Mouse (Mus musculus): ENCODE results near the gene Fbxo11. TPM values are rescaled to one million over a fixed set of nuclear protein-coding genes. Genes with fewer than 3 reads are reported as not detected.

The Fbxo11 gene
- polyA plus RNA-seq, 1 experiment from 2014 or later, result 19.6 TPM

DNA sequence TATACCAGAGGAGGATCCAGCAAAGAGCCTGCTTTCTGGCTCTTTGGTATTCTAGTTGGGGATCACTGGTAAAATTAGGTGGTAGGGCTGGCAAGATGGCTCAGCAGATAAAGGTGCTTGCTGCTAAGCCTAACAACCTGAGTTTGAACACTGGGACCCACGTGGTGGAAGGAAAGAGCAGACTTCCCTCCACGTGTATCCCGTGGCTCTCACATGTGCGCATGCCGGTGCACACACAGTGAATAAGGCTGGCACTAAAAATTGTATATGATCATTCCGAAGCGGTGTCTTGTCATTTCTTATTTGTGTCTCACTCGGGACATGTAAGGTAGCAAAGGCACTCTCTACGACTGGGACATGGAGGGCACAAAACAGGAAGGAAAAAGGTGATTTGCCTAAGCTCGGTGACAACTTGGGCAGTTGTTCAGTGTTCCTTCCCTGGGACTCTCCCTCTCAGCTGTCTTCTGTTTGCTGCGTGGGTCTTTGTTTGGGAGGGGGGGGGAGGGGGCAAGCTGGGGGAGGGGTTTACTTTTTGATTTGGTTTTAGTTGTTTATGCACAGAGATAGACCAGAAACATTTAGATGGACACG lies 31.8 kb upstream of the Fbxo11 start:
- H3K4me3 ChIP-seq (replicated peaks), result no peak overlapping the region
- WGBS, result 75% methylated on average over 12 of the region's 12 CpGs
- no peaks in the 10 kb centered on the region for H3K27me3 ChIP-seq
- no peaks in the 10 kb centered on the region for H3K9me3 ChIP-seq (replicated peaks)
- H3K9ac ChIP-seq, result no peak overlapping the region
- H3K4me1 ChIP-seq, result no peaks in the 10 kb centered on the region
- H3K4me2 ChIP-seq (replicated peaks), result no peak overlapping the region
- no peaks in the 10 kb centered on the region for H3K36me3 ChIP-seq
- no peak overlapping the region for H3K27ac ChIP-seq (replicated peaks)
- no peak for ATAC-seq (ENCODE audit: insufficient number of reproducible peaks, low FRiP score, low TSS enrichment, low read depth)

DNA sequence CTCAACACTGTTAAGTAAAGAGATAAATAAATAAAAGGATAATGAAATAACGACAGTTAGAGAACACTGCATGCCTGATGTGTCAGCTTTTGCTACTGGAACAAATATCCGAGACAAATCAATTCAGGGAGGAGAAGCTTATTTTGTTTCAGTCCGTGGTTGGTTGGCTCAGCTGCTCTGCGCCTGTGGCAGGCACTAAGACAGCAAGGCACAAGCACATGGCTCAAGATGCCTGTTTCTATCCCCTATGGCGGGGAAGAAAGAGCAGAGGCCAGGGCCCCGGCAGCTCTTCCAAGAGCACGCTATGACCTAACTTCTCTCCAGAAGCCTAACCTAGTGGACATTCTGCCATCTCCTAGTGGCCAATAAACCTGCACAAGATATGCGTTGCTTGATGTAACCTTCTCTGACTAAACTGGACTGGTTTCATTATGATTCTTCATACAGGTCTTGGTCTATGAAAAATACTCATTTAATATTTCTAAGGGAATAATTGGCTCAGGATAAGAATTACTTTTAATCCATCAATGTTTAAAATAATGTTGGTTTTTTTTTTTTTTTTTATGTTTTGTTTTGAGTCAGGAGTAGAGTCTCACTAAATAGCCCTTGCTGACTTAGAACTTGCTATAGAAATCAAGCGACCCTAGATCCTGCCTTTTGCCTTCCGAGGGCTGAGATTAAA lies 30.6 kb upstream of the Fbxo11 start:
- no peak overlapping the region for H3K4me2 ChIP-seq (replicated peaks)
- no peak overlapping the region for H3K4me3 ChIP-seq (replicated peaks)
- H3K36me3 ChIP-seq, result no peaks in the 10 kb centered on the region
- H3K27ac ChIP-seq (replicated peaks), result no peak overlapping the region
- no peaks in the 10 kb centered on the region for H3K4me1 ChIP-seq
- H3K9me3 ChIP-seq (replicated peaks), result no peaks in the 10 kb centered on the region
- H3K9ac ChIP-seq, result no peak overlapping the region
- no peak; the same call in 1 of the 2 replicates for ATAC-seq (ENCODE audit: insufficient number of reproducible peaks, low FRiP score, low TSS enrichment, low read depth)
- WGBS, result 58% methylated on average over 10 of the region's 10 CpGs
- H3K27me3 ChIP-seq, result no peaks in the 10 kb centered on the region

DNA sequence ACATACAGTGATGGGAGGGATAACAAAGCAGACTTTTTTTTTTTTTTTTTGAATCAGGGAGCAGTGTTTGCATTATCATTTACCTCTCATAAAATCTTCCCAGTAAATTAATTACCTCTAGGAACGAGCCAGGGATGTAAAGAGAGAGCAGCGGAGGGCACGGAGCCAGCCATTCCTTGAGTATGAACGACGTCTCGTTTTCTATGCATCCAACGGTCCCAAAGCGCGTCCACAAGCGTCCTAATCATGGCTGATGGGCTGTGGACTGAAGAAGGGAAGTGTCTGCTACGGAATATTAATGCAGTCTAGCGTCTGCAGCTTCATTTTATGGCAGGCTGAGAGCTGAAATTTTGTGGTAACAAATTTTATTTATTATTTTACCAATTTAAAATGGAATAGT lies 29.2 kb upstream of the Fbxo11 start:
- H3K9me3 ChIP-seq (replicated peaks), result no peaks in the 10 kb centered on the region
- no peak overlapping the region for H3K27ac ChIP-seq (replicated peaks)
- H3K9ac ChIP-seq, result no peak overlapping the region
- no peak overlapping the region for H3K4me3 ChIP-seq (replicated peaks)
- H3K4me2 ChIP-seq (replicated peaks), result no peak overlapping the region
- no peaks in the 10 kb centered on the region for H3K36me3 ChIP-seq
- H3K4me1 ChIP-seq, result no peaks in the 10 kb centered on the region
- WGBS, result 71% methylated on average over 12 of the region's 12 CpGs
- no peak for ATAC-seq (ENCODE audit: insufficient number of reproducible peaks, low FRiP score, low TSS enrichment, low read depth)
- H3K27me3 ChIP-seq, result no peaks in the 10 kb centered on the region

DNA sequence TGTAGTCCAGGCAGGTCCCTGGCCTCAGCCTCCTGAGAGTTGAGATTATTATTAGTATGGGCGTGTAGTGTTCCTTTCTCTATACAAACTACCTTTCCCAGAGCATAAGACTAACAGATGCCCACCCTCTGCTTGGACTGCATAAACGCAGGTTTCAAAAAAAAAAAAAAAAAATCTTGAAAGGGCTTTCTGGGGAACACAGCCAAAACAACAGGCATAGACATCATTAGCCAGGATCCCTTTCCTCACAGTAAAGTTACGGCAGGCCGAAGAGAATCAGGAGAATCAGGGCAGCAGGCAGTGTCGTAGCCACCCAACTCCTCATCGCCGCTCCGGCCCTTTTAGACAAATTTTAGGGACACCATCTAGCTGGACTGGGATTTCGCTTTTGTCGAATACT lies 28.7 kb upstream of the Fbxo11 start:
- Histone ChIP-seq H3K9ac (no peak overlapping the region), H3K27me3 (no peaks in the 10 kb centered on the region), H3K27ac (replicated peaks) (no peak overlapping the region), H3K4me1 (no peaks in the 10 kb centered on the region), H3K36me3 (no peaks in the 10 kb centered on the region), H3K9me3 (replicated peaks) (no peaks in the 10 kb centered on the region), H3K4me3 (replicated peaks) (no peak overlapping the region), H3K4me2 (replicated peaks) (no peak overlapping the region)
- WGBS, result 74% methylated on average over 10 of the region's 10 CpGs
- no peak for ATAC-seq (ENCODE audit: insufficient number of reproducible peaks, low FRiP score, low TSS enrichment, low read depth)

DNA sequence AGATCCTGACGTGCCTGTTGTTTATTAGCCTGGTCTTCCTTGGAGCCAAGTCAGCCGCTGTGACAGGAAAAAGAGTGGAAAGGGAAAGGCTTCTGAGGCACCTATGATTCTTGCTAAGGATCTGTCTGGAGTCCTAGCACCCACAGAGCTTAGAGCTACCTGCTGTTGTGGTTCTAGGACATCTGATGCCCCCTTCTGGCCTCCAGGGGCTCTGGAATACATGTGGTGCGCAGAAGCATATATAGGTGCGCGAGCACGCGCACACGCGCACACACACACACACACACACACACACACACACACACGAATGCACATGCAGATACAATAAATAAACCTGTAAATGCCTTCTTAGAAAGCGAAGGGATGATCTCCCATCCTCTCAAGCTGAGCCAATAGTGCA lies 20.9 kb upstream of the Fbxo11 start:
- WGBS, result 87% methylated on average over 11 of the region's 11 CpGs

DNA sequence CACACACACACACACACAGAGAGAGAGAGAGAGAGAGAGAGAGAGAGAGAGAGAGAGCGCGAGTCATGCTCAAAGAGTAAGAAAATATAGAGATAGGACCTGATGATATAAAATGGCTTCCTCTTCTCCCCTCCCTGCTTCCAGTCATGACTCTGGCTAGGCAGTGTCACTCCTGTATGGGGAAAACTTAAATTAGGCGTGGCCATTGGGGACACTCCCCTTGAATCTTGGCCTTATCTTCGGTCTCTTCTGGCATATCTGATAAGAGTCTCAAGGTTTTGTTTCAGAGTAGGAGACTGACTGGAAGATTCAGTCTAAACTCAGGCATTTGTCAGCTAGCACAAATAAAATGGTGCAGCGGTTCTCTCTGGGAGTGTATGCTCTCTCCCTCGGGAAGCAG lies 16.4 kb upstream of the Fbxo11 start:
- H3K27ac ChIP-seq (replicated peaks), result no peak overlapping the region
- H3K4me3 ChIP-seq (replicated peaks), result no peak overlapping the region
- H3K36me3 ChIP-seq, result no peaks in the 10 kb centered on the region
- no peak overlapping the region for H3K9ac ChIP-seq
- no peaks in the 10 kb centered on the region for H3K27me3 ChIP-seq
- ATAC-seq (ENCODE audit: insufficient number of reproducible peaks, low FRiP score, low TSS enrichment, low read depth), result no peak
- no peak overlapping the region for H3K4me2 ChIP-seq (replicated peaks)
- no peaks in the 10 kb centered on the region for H3K9me3 ChIP-seq (replicated peaks)
- 88% methylated on average over 6 of the region's 6 CpGs for WGBS
- H3K4me1 ChIP-seq, result no peaks in the 10 kb centered on the region

More for the DNA sequence above, 20.9 kb upstream of the Fbxo11 start:
- Histone ChIP-seq H3K27ac (replicated peaks) (no peak overlapping the region), H3K9ac (no peak overlapping the region), H3K4me2 (replicated peaks) (no peak overlapping the region), H3K4me3 (replicated peaks) (no peak overlapping the region), H3K36me3 (no peaks in the 10 kb centered on the region), H3K27me3 (no peaks in the 10 kb centered on the region), H3K9me3 (replicated peaks) (no peaks in the 10 kb centered on the region), H3K4me1 (no peaks in the 10 kb centered on the region)
- ATAC-seq (ENCODE audit: insufficient number of reproducible peaks, low FRiP score, low TSS enrichment, low read depth), result no peak

DNA sequence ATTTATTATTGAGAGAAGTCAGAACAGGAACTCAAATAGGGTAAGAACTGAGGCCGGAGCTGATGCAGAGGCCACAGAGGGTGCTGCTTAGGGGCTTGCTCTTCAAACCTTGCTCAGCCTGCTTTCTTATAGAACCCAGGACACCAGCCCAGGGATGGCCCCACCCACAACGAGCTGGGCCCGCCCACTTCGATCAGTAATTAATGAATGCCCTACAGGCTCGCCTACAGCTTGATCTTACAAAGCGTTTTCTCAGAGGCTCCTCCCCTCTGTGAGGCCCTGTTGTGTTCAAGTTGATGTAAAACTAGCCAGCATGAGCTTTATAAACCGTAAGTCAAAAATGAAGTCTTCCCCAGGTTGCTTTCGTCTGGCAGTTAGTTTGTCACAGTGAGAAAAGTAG lies 14.7 kb upstream of the Fbxo11 start:
- H3K27ac ChIP-seq (replicated peaks), result no peak overlapping the region
- 84% methylated on average over 8 of the region's 8 CpGs for WGBS
- H3K4me1 ChIP-seq, result no peaks in the 10 kb centered on the region
- H3K4me3 ChIP-seq (replicated peaks), result no peak overlapping the region
- H3K9ac ChIP-seq, result no peak overlapping the region
- no peaks in the 10 kb centered on the region for H3K27me3 ChIP-seq
- no peaks in the 10 kb centered on the region for H3K9me3 ChIP-seq (replicated peaks)
- H3K4me2 ChIP-seq (replicated peaks), result no peak overlapping the region
- ATAC-seq (ENCODE audit: insufficient number of reproducible peaks, low FRiP score, low TSS enrichment, low read depth), result no peak
- H3K36me3 ChIP-seq, result no peaks in the 10 kb centered on the region

DNA sequence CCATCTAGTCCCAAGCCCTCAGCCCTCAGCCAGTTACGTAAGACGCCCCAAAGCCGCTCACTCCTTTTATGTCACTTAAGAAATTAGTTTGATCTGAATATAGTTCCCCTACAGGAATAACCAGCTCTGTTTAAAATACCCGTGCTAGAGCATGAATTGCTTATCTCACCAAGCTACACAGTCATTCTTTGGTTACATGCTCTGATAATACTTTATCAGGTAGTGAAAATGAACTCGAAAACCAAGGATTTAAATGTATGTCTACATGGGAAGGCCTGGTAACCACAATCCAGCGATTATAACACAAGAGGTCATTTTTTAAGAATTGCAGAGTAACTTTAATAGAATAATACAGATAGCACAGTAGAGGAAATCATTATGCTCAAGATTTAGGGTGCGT lies 7.0 kb upstream of the Fbxo11 start:
- no peaks in the 10 kb centered on the region for H3K9me3 ChIP-seq (replicated peaks)
- no peak overlapping the region for H3K9ac ChIP-seq
- ATAC-seq (ENCODE audit: insufficient number of reproducible peaks, low FRiP score, low TSS enrichment, low read depth), result no peak
- 70% methylated on average over 7 of the region's 7 CpGs for WGBS
- no peak overlapping the region for H3K4me2 ChIP-seq (replicated peaks)
- H3K4me1 ChIP-seq, result no peaks in the 10 kb centered on the region; the same call in 1 of the 2 replicates
- no peak overlapping the region for H3K27ac ChIP-seq (replicated peaks)
- H3K27me3 ChIP-seq, result no peaks in the 10 kb centered on the region
- no peak overlapping the region for H3K4me3 ChIP-seq (replicated peaks)
- H3K36me3 ChIP-seq, result no peaks in the 10 kb centered on the region

DNA sequence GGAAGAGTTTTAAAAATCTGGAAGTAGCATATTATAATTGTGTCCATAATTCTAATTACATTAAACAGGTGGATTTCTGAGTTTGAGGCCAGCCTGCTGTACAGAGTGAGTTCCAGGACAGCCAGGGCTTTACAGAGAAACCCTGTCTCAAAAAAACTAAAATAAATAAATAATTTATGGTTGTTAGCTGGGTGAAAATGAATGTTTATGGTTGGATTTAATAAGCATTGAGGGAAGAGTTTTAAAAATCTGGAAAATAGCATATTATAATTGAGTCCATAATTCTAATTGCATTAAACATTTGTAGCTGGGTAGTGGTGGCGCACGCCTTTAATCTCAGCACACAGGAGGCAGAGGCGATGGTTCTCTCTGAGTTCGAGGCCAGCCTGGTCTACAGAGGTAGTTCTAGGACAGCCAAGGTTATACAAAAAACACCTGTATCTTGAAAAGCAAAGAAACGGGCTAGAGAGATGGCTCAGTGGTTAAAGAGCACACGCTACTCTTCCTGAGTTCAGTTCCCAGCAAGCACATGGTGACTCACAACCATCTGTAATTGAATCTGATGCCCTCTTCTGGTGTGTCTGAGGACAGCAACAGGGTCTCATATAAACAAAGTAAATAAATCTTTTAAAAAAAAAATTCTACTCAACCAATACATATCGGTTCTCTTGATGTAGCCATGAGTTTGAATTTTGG lies 3.1 kb upstream of the Fbxo11 start:
- peaks cover 2% of the 10 kb centered on the region; the same call in 1 of the 2 replicates for H3K4me1 ChIP-seq
- H3K27ac ChIP-seq (replicated peaks), result no peak overlapping the region
- no peaks in the 10 kb centered on the region for H3K27me3 ChIP-seq
- no peak for ATAC-seq (ENCODE audit: insufficient number of reproducible peaks, low FRiP score, low TSS enrichment, low read depth)
- H3K9ac ChIP-seq, result no peak overlapping the region
- no peaks in the 10 kb centered on the region for H3K36me3 ChIP-seq
- H3K9me3 ChIP-seq (replicated peaks), result no peaks in the 10 kb centered on the region
- H3K4me2 ChIP-seq (replicated peaks), result no peak overlapping the region
- WGBS, result 93% methylated on average over 7 of the region's 7 CpGs
- no peak overlapping the region for H3K4me3 ChIP-seq (replicated peaks)

DNA sequence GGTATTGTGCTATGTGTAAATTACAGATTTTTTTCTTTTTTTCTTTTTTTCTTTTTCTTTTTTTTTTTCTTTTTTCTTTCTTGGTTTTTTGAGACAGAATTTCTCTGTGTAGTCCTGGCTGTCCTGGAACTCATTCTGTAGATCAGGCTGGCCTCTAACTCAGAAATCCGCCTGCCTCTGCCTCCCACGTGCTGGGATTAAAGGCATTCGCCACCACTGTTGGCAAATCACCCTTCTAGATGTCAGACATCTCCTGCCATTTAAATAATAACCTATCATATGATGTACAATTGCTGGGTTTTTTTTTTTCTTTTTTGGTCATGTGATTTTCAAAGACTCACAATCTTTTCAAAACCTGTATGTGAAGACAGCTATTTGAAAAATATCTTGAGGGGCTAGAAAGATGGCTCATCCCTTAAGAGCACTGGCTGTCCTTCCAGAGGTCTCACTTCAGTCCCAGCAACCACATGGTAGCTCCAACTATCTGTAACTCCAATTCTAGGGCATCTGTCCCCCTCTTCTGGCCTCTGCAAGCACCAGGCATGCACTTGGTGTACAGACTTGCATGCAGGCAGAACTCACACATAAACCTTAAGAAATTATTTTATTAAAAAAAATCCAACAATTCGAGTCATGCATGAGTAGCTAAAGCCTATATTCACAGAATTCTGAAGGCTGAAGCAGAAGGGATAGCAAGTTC lies 2.3 kb upstream of the Fbxo11 start:
- H3K27ac ChIP-seq (replicated peaks), result peak overlapping the region; percentile 100; the same call in 1 of the 2 replicates
- H3K36me3 ChIP-seq, result no peaks in the 10 kb centered on the region
- H3K9ac ChIP-seq, result no peak overlapping the region
- 63% methylated on average over 4 of the region's 4 CpGs for WGBS
- no peaks in the 10 kb centered on the region for H3K27me3 ChIP-seq
- H3K4me3 ChIP-seq (replicated peaks), result peak overlapping the region; percentile 92
- no peaks in the 10 kb centered on the region for H3K9me3 ChIP-seq (replicated peaks)
- H3K4me2 ChIP-seq (replicated peaks), result peak overlapping the region; percentile 66
- ATAC-seq (ENCODE audit: insufficient number of reproducible peaks, low FRiP score, low TSS enrichment, low read depth), result no peak
- H3K4me1 ChIP-seq, result peaks cover 7% of the 10 kb centered on the region; the same call in 1 of the 2 replicates

DNA sequence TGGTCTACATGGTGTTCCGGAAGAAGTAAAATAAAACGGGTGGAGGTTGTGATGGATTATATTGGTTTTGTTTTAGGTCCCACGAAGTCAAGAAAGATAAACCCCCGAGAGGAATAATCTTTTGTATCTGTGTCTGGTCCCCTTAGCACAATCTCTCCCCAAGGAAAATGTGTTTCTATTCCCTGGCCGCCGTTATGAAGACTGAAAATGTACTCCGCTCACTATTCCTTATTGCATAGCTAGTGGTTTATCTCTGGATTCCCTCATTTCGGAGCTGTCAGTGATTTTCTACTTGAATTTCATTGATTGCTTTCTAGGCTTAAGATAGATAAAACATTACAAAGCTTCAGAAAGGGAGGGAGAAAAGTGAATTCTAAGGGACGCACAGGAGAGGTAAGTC lies 1.7 kb upstream of the Fbxo11 start:
- Histone ChIP-seq H3K4me1 (peaks cover 7% of the 10 kb centered on the region; the same call in 1 of the 2 replicates), H3K27me3 (no peaks in the 10 kb centered on the region), H3K9me3 (replicated peaks) (no peaks in the 10 kb centered on the region), H3K9ac (peak overlapping the region; percentile 33), H3K27ac (replicated peaks) (peak overlapping the region; percentile 100), H3K4me2 (replicated peaks) (peak overlapping the region; percentile 66), H3K4me3 (replicated peaks) (peak overlapping the region; percentile 92), H3K36me3 (no peaks in the 10 kb centered on the region)
- ATAC-seq (ENCODE audit: insufficient number of reproducible peaks, low FRiP score, low TSS enrichment, low read depth), result no peak
- 7% methylated on average over 9 of the region's 9 CpGs for WGBS
